Mouse (Mus musculus): ENCODE results near the gene Gm973. TPM values are rescaled to one million over a fixed set of nuclear protein-coding genes. Genes with fewer than 3 reads are reported as not detected.

Gene Gm973
- polyA plus RNA-seq, 1 experiment from 2014 or later: 1.4 TPM

DNA sequence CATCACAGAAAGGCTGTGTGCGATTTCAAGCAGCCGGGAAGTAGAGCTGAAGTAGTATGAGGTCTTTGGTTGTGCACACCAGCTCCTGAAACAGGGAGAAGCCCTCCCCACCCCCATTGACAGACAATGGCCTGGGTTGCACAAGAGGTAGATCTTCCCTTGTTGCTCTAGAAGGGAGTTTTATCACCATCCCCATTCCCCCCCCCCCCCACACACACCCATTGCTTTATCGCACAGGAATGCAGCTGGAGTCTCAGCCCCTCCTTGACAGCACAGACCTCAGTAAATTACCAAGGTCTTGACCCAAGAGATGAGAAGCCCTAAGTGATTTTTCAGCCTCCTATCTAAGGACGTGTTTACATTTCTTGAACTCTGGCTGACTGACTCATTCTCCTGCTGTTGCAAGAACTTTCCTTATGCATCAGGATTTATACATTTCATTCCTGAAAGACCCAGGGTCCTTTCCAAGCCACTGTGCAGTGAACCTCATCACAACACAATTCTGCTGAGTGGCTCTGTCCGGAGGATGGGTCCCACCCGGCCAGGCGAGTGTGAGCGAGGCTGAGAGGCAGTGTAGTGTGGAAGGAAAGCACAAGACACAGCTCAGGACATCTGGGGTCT lies 64.2 kb downstream of the Gm973 start:
- Histone ChIP-seq H3K4me1 (ENCODE audit: control insufficient read depth, insufficient read depth, low read length) (peaks cover 26% of the 10 kb centered on the region), H3K4me3 (ENCODE audit: low read length) (no peak overlapping the region), H3K4me2 (replicated peaks; ENCODE audit: low read depth, low read length) (no peak overlapping the region), H3K36me3 (ENCODE audit: control insufficient read depth, insufficient read depth, low read length) (no peaks in the 10 kb centered on the region), H3K27me3 (ENCODE audit: control insufficient read depth, insufficient read depth, low read length) (no peaks in the 10 kb centered on the region), H3K9me3 (ENCODE audit: control insufficient read depth, low read length) (no peaks in the 10 kb centered on the region), H3K27ac (ENCODE audit: low read depth, low read length) (peak overlapping the region; percentile 67; the same call in 1 of the 2 replicates), H3K9ac (ENCODE audit: low read depth, low read length) (no peak overlapping the region)
- peak; percentile 92 for ATAC-seq (ENCODE audit: low FRiP score, low TSS enrichment)
- WGBS: 13% methylated on average over 8 of the region's 8 CpGs

DNA sequence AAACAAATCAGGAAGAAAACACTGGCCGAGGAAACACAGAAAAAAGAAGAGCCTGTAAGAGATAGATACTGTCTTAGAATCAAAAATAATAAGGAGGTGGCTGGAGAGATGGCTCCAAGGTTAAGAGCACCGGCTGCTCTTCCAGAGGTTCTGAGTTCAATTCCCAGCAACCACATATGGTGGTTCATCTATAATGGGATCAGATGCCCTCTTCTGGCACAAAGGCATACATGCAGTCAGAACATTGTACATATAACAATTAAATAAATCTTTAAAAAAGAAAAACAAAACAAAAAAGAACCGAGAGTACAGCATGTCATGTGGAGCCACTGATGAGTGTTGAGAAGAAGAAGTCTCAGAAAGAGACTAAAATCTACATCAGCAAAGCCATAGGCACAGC lies 64.8 kb downstream of the Gm973 start:
- H3K27me3 ChIP-seq (ENCODE audit: control insufficient read depth, insufficient read depth, low read length): no peaks in the 10 kb centered on the region
- no peaks in the 10 kb centered on the region for H3K36me3 ChIP-seq (ENCODE audit: control insufficient read depth, insufficient read depth, low read length)
- no peak for ATAC-seq (ENCODE audit: low FRiP score, low TSS enrichment)
- H3K27ac ChIP-seq (ENCODE audit: low read depth, low read length): peak overlapping the region; percentile 67; the same call in 1 of the 2 replicates
- H3K4me3 ChIP-seq (ENCODE audit: low read length): no peak overlapping the region
- H3K4me1 ChIP-seq (ENCODE audit: control insufficient read depth, insufficient read depth, low read length): peaks cover 26% of the 10 kb centered on the region
- no peak overlapping the region for H3K4me2 ChIP-seq (replicated peaks; ENCODE audit: low read depth, low read length)
- WGBS: 73% methylated on average over 3 of the region's 3 CpGs
- H3K9ac ChIP-seq (ENCODE audit: low read depth, low read length): no peak overlapping the region
- H3K9me3 ChIP-seq (ENCODE audit: control insufficient read depth, low read length): no peaks in the 10 kb centered on the region

- 13% methylated on average over 18 of the region's 18 CpGs for WGBS
- Histone ChIP-seq H3K9me3 (ENCODE audit: control insufficient read depth, low read length) (no peaks in the 10 kb centered on the region), H3K4me2 (replicated peaks; ENCODE audit: low read depth, low read length) (peak overlapping the region; percentile 29; the same call in 1 of the 2 replicates), H3K27me3 (ENCODE audit: control insufficient read depth, insufficient read depth, low read length) (no peaks in the 10 kb centered on the region), H3K9ac (ENCODE audit: low read depth, low read length) (no peak overlapping the region), H3K4me1 (ENCODE audit: control insufficient read depth, insufficient read depth, low read length) (peaks cover 16% of the 10 kb centered on the region; the same call in 1 of the 2 replicates), H3K27ac (ENCODE audit: low read depth, low read length) (no peak overlapping the region; the same call in 1 of the 2 replicates), H3K36me3 (ENCODE audit: control insufficient read depth, insufficient read depth, low read length) (no peaks in the 10 kb centered on the region), H3K4me3 (ENCODE audit: low read length) (no peak overlapping the region)
- ATAC-seq (ENCODE audit: low FRiP score, low TSS enrichment): peak; percentile 40; the same call in 1 of the 2 replicates
Measured at GRCm38 (mm10) chr1:59584656-59585410, 68.8 kb downstream of the Gm973 start.

DNA sequence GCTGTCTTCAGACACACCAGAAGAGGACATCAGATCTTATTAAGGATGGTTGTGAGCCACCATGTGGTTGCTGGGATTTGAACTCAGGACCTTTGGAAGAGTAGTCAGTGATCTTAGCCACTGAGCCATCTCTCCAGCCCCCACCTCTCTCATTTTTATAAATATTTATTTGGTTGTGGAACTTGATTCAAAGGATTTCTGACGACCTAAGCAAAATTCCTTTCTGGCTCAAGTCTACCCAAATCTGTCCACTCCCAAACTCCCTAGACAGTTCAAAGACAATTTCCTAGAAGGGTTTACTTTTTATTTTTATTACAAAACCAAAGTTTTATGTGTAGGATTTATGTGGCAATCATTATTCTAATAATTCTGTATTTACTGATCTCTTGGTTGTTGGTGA lies 73.2 kb downstream of the Gm973 start:
- no peaks in the 10 kb centered on the region for H3K9me3 ChIP-seq (ENCODE audit: control insufficient read depth, low read length)
- no peak overlapping the region for H3K4me2 ChIP-seq (replicated peaks; ENCODE audit: low read depth, low read length)
- WGBS: 49% methylated on average over 1 of the region's 1 CpGs
- no peak overlapping the region for H3K9ac ChIP-seq (ENCODE audit: low read depth, low read length)
- H3K4me1 ChIP-seq (ENCODE audit: control insufficient read depth, insufficient read depth, low read length): peaks cover 19% of the 10 kb centered on the region
- peaks cover 3% of the 10 kb centered on the region; the same call in 1 of the 2 replicates for H3K27me3 ChIP-seq (ENCODE audit: control insufficient read depth, insufficient read depth, low read length)
- no peak overlapping the region for H3K27ac ChIP-seq (ENCODE audit: low read depth, low read length)
- H3K36me3 ChIP-seq (ENCODE audit: control insufficient read depth, insufficient read depth, low read length): no peaks in the 10 kb centered on the region
- H3K4me3 ChIP-seq (ENCODE audit: low read length): no peak overlapping the region
- ATAC-seq (ENCODE audit: low FRiP score, low TSS enrichment): no peak

GRCm38 (mm10) chr1:59592359-59592758 lies 76.3 kb downstream of the Gm973 start:
- H3K4me2 ChIP-seq (replicated peaks; ENCODE audit: low read depth, low read length): peak overlapping the region; percentile 25; the same call in 1 of the 2 replicates
- no peak for ATAC-seq (ENCODE audit: low FRiP score, low TSS enrichment)
- H3K9ac ChIP-seq (ENCODE audit: low read depth, low read length): no peak overlapping the region
- H3K4me3 ChIP-seq (ENCODE audit: low read length): 0 out of 2 replicates have a peak overlapping the region, but pooled peaks have one; percentile 2
- no peaks in the 10 kb centered on the region for H3K36me3 ChIP-seq (ENCODE audit: control insufficient read depth, insufficient read depth, low read length)
- H3K27ac ChIP-seq (ENCODE audit: low read depth, low read length): no peak overlapping the region
- no peaks in the 10 kb centered on the region for H3K9me3 ChIP-seq (ENCODE audit: control insufficient read depth, low read length)
- H3K4me1 ChIP-seq (ENCODE audit: control insufficient read depth, insufficient read depth, low read length): peaks cover 26% of the 10 kb centered on the region
- peaks cover 3% of the 10 kb centered on the region; the same call in 1 of the 2 replicates for H3K27me3 ChIP-seq (ENCODE audit: control insufficient read depth, insufficient read depth, low read length)
- WGBS: 10% methylated on average over 10 of the region's 10 CpGs

- H3K9me3 ChIP-seq (ENCODE audit: control insufficient read depth, low read length): no peaks in the 10 kb centered on the region
- H3K4me3 ChIP-seq (ENCODE audit: low read length): no peak overlapping the region
- no peak overlapping the region for H3K9ac ChIP-seq (ENCODE audit: low read depth, low read length)
- ATAC-seq (ENCODE audit: low FRiP score, low TSS enrichment): no peak
- peaks cover 26% of the 10 kb centered on the region for H3K4me1 ChIP-seq (ENCODE audit: control insufficient read depth, insufficient read depth, low read length)
- H3K27me3 ChIP-seq (ENCODE audit: control insufficient read depth, insufficient read depth, low read length): peaks cover 3% of the 10 kb centered on the region; the same call in 1 of the 2 replicates
- H3K36me3 ChIP-seq (ENCODE audit: control insufficient read depth, insufficient read depth, low read length): no peaks in the 10 kb centered on the region
- H3K4me2 ChIP-seq (replicated peaks; ENCODE audit: low read depth, low read length): no peak overlapping the region; the same call in 1 of the 2 replicates
- WGBS: 36% methylated on average over 12 of the region's 12 CpGs
- no peak overlapping the region for H3K27ac ChIP-seq (ENCODE audit: low read depth, low read length)
Measured at GRCm38 (mm10) chr1:59592876-59593275, 76.8 kb downstream of the Gm973 start.

- peaks cover 3% of the 10 kb centered on the region; the same call in 1 of the 2 replicates for H3K27me3 ChIP-seq (ENCODE audit: control insufficient read depth, insufficient read depth, low read length)
- H3K36me3 ChIP-seq (ENCODE audit: control insufficient read depth, insufficient read depth, low read length): no peaks in the 10 kb centered on the region
- no peak overlapping the region for H3K27ac ChIP-seq (ENCODE audit: low read depth, low read length)
- ATAC-seq (ENCODE audit: low FRiP score, low TSS enrichment): no peak
- H3K4me2 ChIP-seq (replicated peaks; ENCODE audit: low read depth, low read length): no peak overlapping the region
- WGBS: 84% methylated on average over 2 of the region's 2 CpGs
- no peaks in the 10 kb centered on the region for H3K9me3 ChIP-seq (ENCODE audit: control insufficient read depth, low read length)
- H3K4me3 ChIP-seq (ENCODE audit: low read length): no peak overlapping the region
- no peak overlapping the region for H3K9ac ChIP-seq (ENCODE audit: low read depth, low read length)
- H3K4me1 ChIP-seq (ENCODE audit: control insufficient read depth, insufficient read depth, low read length): peaks cover 26% of the 10 kb centered on the region
Measured at GRCm38 (mm10) chr1:59593622-59594035, 77.6 kb downstream of the Gm973 start.

- H3K4me2 ChIP-seq (replicated peaks; ENCODE audit: low read depth, low read length): no peak overlapping the region
- no peak overlapping the region for H3K4me3 ChIP-seq (ENCODE audit: low read length)
- H3K27ac ChIP-seq (ENCODE audit: low read depth, low read length): peak overlapping the region; percentile 30; the same call in 1 of the 2 replicates
- H3K9ac ChIP-seq (ENCODE audit: low read depth, low read length): no peak overlapping the region
- WGBS: 37% methylated on average over 11 of the region's 11 CpGs
- no peaks in the 10 kb centered on the region for H3K9me3 ChIP-seq (ENCODE audit: control insufficient read depth, low read length)
- peaks cover 3% of the 10 kb centered on the region; the same call in 1 of the 2 replicates for H3K27me3 ChIP-seq (ENCODE audit: control insufficient read depth, insufficient read depth, low read length)
- ATAC-seq (ENCODE audit: low FRiP score, low TSS enrichment): peak; percentile 68
- H3K4me1 ChIP-seq (ENCODE audit: control insufficient read depth, insufficient read depth, low read length): peaks cover 26% of the 10 kb centered on the region
- no peaks in the 10 kb centered on the region for H3K36me3 ChIP-seq (ENCODE audit: control insufficient read depth, insufficient read depth, low read length)
Measured at GRCm38 (mm10) chr1:59594586-59595266, 78.7 kb downstream of the Gm973 start.
